Mouse (Mus musculus): ENCODE results near the gene Acap3.

- TF ChIP-seq CTCF (IDR thresholded peaks at IDR 0.05; ENCODE audit: low read depth): no peak
- TF ChIP-seq EP300 (IDR thresholded peaks at IDR 0.05; ENCODE audit: low read depth): no peak
Measured at GRCm38 (mm10) chr4:155908751-155909150, 17.1 kb downstream of the Acap3 start.

All from liver, postnatal 0 days (tissue).